ENCODE assay signal across 8 mouse cellular contexts in genomic region chr13:99375550-99375949, GRCm38 (mm10). TPM values are rescaled to one million over a fixed set of nuclear protein-coding genes. Genes with fewer than 3 reads are reported as not detected.
DNase-seq lines count a peak whose midpoint lies in the region; ATAC-seq and TF ChIP-seq lines count a peak whose summit lies in the region.

No protein-coding gene starts in this region.

- no peaks in the 10 kb centered on the region for H3K9me3 ChIP-seq in E14TG2a.4 (ENCODE audit: low read length)
- no peaks in the 10 kb centered on the region for H3K9me3 ChIP-seq in embryonic facial prominence, embryonic 15.5 days (replicated peaks)
- H3K9me3 ChIP-seq in heart, embryonic 10.5 days: no peaks in the 10 kb centered on the region

- no peak overlapping the region for H3K9ac ChIP-seq in embryonic facial prominence, embryonic 15.5 days

- 0 out of 2 replicates have a peak, but pooled peaks have one; percentile 43 for ATAC-seq in embryonic facial prominence, embryonic 15.5 days (ENCODE audit: insufficient number of reproducible peaks, low FRiP score, low TSS enrichment, low read depth)

- H3K27me3 ChIP-seq in E14TG2a.4 (ENCODE audit: insufficient read depth, low read length): no peaks in the 10 kb centered on the region
- H3K27me3 ChIP-seq in embryonic facial prominence, embryonic 15.5 days: no peaks in the 10 kb centered on the region
- no peaks in the 10 kb centered on the region for H3K27me3 ChIP-seq in heart, embryonic 10.5 days (ENCODE audit: insufficient read depth, poor library complexity, severe bottlenecking)

- peaks cover 9% of the 10 kb centered on the region for H3K4me1 ChIP-seq in E14TG2a.4 (replicated peaks; ENCODE audit: low read depth, low read length)
- H3K4me1 ChIP-seq in bone marrow macrophage, adult 2 months (ENCODE audit: control insufficient read depth, insufficient read depth, low read length): no peaks in the 10 kb centered on the region
- H3K4me1 ChIP-seq in embryonic facial prominence, embryonic 15.5 days: 0 out of 2 replicates have a peak, but pooled peaks cover 6% of the 10 kb centered on the region
- peaks cover 8% of the 10 kb centered on the region for H3K4me1 ChIP-seq in heart, embryonic 10.5 days
- H3K4me1 ChIP-seq in lung, adult 2 months (ENCODE audit: control insufficient read depth, insufficient read depth, low read length): no peaks in the 10 kb centered on the region
- peaks cover 2% of the 10 kb centered on the region; the same call in 1 of the 2 replicates for H3K4me1 ChIP-seq in olfactory bulb, adult 2 months (ENCODE audit: control insufficient read depth, insufficient read depth, low read length)

- no peak overlapping the region for H3K27ac ChIP-seq in bone marrow macrophage, adult 2 months (ENCODE audit: insufficient read depth, low read depth, low read length)
- H3K27ac ChIP-seq in embryonic facial prominence, embryonic 15.5 days (replicated peaks): no peak overlapping the region
- no peak overlapping the region for H3K27ac ChIP-seq in heart, embryonic 10.5 days
- H3K27ac ChIP-seq in olfactory bulb, adult 2 months (ENCODE audit: insufficient read depth, low read depth, low read length): no peak overlapping the region

- H3K4me3 ChIP-seq in E14TG2a.4 (replicated peaks; ENCODE audit: low read length): no peak overlapping the region
- H3K4me3 ChIP-seq in bone marrow macrophage, adult 2 months (ENCODE audit: insufficient read depth, low read length): no peak overlapping the region
- H3K4me3 ChIP-seq in embryonic facial prominence, embryonic 15.5 days (replicated peaks): no peak overlapping the region
- no peak overlapping the region for H3K4me3 ChIP-seq in heart, embryonic 10.5 days
- no peak overlapping the region for H3K4me3 ChIP-seq in lung, adult 2 months (replicated peaks; ENCODE audit: extremely low read depth, low read depth, low read length)
- no peak overlapping the region for H3K4me3 ChIP-seq in olfactory bulb, adult 2 months (ENCODE audit: insufficient read depth, low read depth, low read length)

- H3K4me2 ChIP-seq in embryonic facial prominence, embryonic 15.5 days (replicated peaks): no peak overlapping the region

- 35% methylated on average over 6 of the region's 6 CpGs for WGBS in embryonic facial prominence, embryonic 15.5 days
- WGBS in heart, embryonic 10.5 days: 30% methylated on average over 6 of the region's 6 CpGs
- 36% methylated on average over 6 of the region's 6 CpGs for WGBS in lung, adult 2 months
- 20% methylated on average over 6 of the region's 6 CpGs for WGBS in olfactory bulb, adult 2 months

- TF ChIP-seq CTCF in E14TG2a.4 (conservative IDR thresholded peaks at IDR 0.05; ENCODE audit: low read length): peak; percentile 94
- peak; percentile 82 for TF ChIP-seq CTCF in bone marrow macrophage, adult 2 months (IDR thresholded peaks at IDR 0.05; ENCODE audit: low read depth, low read length)
- peak; percentile 59 for TF ChIP-seq CTCF in lung, adult 2 months (IDR thresholded peaks at IDR 0.05; ENCODE audit: insufficient read depth, low read length)
- TF ChIP-seq CTCF in olfactory bulb, adult 2 months (IDR thresholded peaks at IDR 0.05; ENCODE audit: insufficient read depth, low read depth, low read length): 0 out of 2 replicates have a peak, but pooled peaks have one; percentile 19

- peak; percentile 83 for DNase-seq in heart, embryonic 10.5 days (ENCODE audit: low spot score)
- DNase-seq in kidney, postnatal 4 days: peak; percentile 88
- peak; percentile 68 for DNase-seq in lung, adult 2 months
- DNase-seq in thymus, postnatal 14 days: peak; percentile 73

- peaks cover 56% of the 10 kb centered on the region for H3K36me3 ChIP-seq in E14TG2a.4 (ENCODE audit: insufficient read depth, low read length)
- H3K36me3 ChIP-seq in embryonic facial prominence, embryonic 15.5 days: peaks cover 5% of the 10 kb centered on the region; the same call in 1 of the 2 replicates
- H3K36me3 ChIP-seq in heart, embryonic 10.5 days: peaks cover 13% of the 10 kb centered on the region

- TF ChIP-seq POLR2A in bone marrow macrophage, adult 2 months (IDR thresholded peaks at IDR 0.05; ENCODE audit: borderline replicate concordance, low read depth, low read length): no peak
- TF ChIP-seq POLR2A in lung, adult 2 months (IDR thresholded peaks at IDR 0.05; ENCODE audit: borderline replicate concordance, extremely low read depth, low read depth, low read length): no peak
- TF ChIP-seq POLR2A in olfactory bulb, adult 2 months (IDR thresholded peaks at IDR 0.05; ENCODE audit: insufficient read depth, low read depth, low read length): no peak

RNA-seq across cellular contexts. Expression of gene Mrps27, which starts 31.0 kb away (rescaled TPM):
- polyA plus RNA-seq in bone marrow macrophage, adult 2 months (2012; ENCODE audit: insufficient read depth, insufficient read length, missing spikeins): 10.3 and 11.0 TPM in 2 replicates
- polyA plus RNA-seq in embryonic facial prominence, embryonic 15.5 days (2015; fragmentation: Nextera tagmentation; extraction: Ambion mirVana): 51.2 and 52.2 TPM in 2 replicates
- polyA plus RNA-seq in heart, embryonic 10.5 days (2016; fragmentation: Nextera tagmentation; extraction: Ambion mirVana): 93.6 and 96.0 TPM in 2 replicates
- 7.4 and 9.5 TPM in 2 replicates for polyA plus RNA-seq in lung, adult 2 months (2012; rRNA removed)
- polyA plus RNA-seq in olfactory bulb, adult 2 months (2012; ENCODE audit: insufficient read depth, insufficient read length, low replicate concordance, missing spikeins): not detected in 2 replicates

RNA-seq across cellular contexts. Expression of gene Ptcd2, which starts 31.0 kb away (rescaled TPM):
- 21.5 and 27.3 TPM in 2 replicates for polyA plus RNA-seq in bone marrow macrophage, adult 2 months (2012; ENCODE audit: insufficient read depth, insufficient read length, missing spikeins)
- 38.5 and 41.4 TPM in 2 replicates for polyA plus RNA-seq in embryonic facial prominence, embryonic 15.5 days (2015; fragmentation: Nextera tagmentation; extraction: Ambion mirVana)
- 57.9 and 60.2 TPM in 2 replicates for polyA plus RNA-seq in heart, embryonic 10.5 days (2016; fragmentation: Nextera tagmentation; extraction: Ambion mirVana)
- 9.3 and 10.8 TPM in 2 replicates for polyA plus RNA-seq in lung, adult 2 months (2012; rRNA removed)
- polyA plus RNA-seq in olfactory bulb, adult 2 months (2012; ENCODE audit: insufficient read depth, insufficient read length, low replicate concordance, missing spikeins): not detected in 2 replicates

Comparison
In these comparisons a context has a peak if more than half of its experiments do, and no peak if none do; other contexts are left out.
1. CTCF ChIP-seq: peak in every context shown above with its lines; median percentile 94 in E14TG2a.4; 82 in bone marrow macrophage, adult 2 months; 59 in lung, adult 2 months; 19 in olfactory bulb, adult 2 months.
2. RNA of gene Ptcd2, which starts 31.0 kb away (polyA plus RNA-seq): 57.9 to 60.2 TPM in heart, embryonic 10.5 days, 38.5 to 41.4 TPM in embryonic facial prominence, embryonic 15.5 days, 21.5 to 27.3 TPM in bone marrow macrophage, adult 2 months and 9.3 to 10.8 TPM in lung, adult 2 months; not detected in olfactory bulb, adult 2 months; every median in the first group is over 10 times any median in the second.
3. Peak in every context shown above with its lines, with median percentiles within 50 percentile points of each other: DNase-seq.